9 mouse cellular contexts compared by ENCODE assay signal in the genomic region with DNA sequence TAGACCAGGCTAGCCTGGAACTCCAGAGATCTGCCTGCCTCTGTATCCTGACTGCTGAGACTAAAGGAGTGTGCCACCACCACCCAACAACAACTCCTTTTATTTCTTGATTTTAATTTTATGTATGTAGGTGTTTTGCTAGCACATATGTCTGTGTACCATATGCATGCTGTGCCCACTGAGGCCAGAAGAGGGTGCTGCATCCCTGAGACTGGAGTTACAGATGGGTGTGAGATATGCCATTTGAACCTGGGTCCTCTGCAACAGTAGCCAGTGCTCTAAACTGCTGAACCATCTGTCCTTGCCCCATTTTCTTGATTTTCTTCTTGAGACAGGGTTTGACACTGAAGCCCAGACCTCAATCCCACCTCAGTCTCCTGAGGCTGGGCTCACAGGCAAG. TPM values are rescaled to one million over a fixed set of nuclear protein-coding genes. Genes with fewer than 3 reads are reported as not detected.
A peak's percentile ranks its signal among the peaks of the same experiment; 100 is the strongest.
DNase-seq lines count a peak whose midpoint lies in the region; ATAC-seq and TF ChIP-seq lines count a peak whose summit lies in the region.
"Had no signal": no experiment of that assay in that cellular context is flagged by ENCODE, and none has a peak within 500 bp of the region (broad histone marks: within the 10 kb centered on the region; RNA-seq: fewer than 3 reads in every experiment).

No protein-coding gene starts in this region.

- peak; percentile 93 for ATAC-seq in megakaryocyte progenitor cell, adult 5-6 weeks (replicated peaks; ENCODE audit: poor library complexity)
- no peak for ATAC-seq in monocyte, adult 5-6 weeks (replicated peaks; ENCODE audit: insufficient number of reproducible peaks, low FRiP score, low TSS enrichment, poor library complexity, severe bottlenecking)

- H3K79me2 ChIP-seq in heart, adult 2 months (replicated peaks; ENCODE audit: control insufficient read depth, insufficient read depth, low read length): no peaks in the 10 kb centered on the region

- H3K4me3 ChIP-seq in heart, adult 2 months: no peak overlapping the region
- H3K4me3 ChIP-seq: embryonic facial prominence, embryonic 15.5 days had no signal

- TF ChIP-seq CTCF in heart, adult 2 months (IDR thresholded peaks at IDR 0.05): peak; percentile 78

- no peak overlapping the region for H3K9ac ChIP-seq in heart, adult 2 months (ENCODE audit: low read depth, low read length)
- H3K9ac ChIP-seq: embryonic facial prominence, embryonic 15.5 days had no signal

- TF ChIP-seq EP300 in heart, adult 2 months (IDR thresholded peaks at IDR 0.05; ENCODE audit: insufficient read depth, low read depth, low read length): 0 out of 2 replicates have a peak, but pooled peaks have one; percentile 18

- no peaks in the 10 kb centered on the region for H3K4me1 ChIP-seq in heart, adult 2 months (ENCODE audit: control insufficient read depth, insufficient read depth, low read length)
- H3K4me1 ChIP-seq: embryonic facial prominence, embryonic 15.5 days had no signal

- TF ChIP-seq POLR2A in heart, adult 2 months (IDR thresholded peaks at IDR 0.05; ENCODE audit: insufficient read depth, low read depth, low read length): no peak

- intact Hi-C loops in heart, adult 2 months (cut with DNase I): loop anchor here (10.0 kb wide), 1 partner anchor 48 kb away; no protein-coding TSS in a partner anchor

- H3K27me3 ChIP-seq in heart, adult 2 months (ENCODE audit: control insufficient read depth, insufficient read depth, low read length): no peaks in the 10 kb centered on the region
- H3K27me3 ChIP-seq: embryonic facial prominence, embryonic 15.5 days had no signal

- no peaks in the 10 kb centered on the region for H3K36me3 ChIP-seq in heart, adult 2 months (ENCODE audit: control insufficient read depth, insufficient read depth, low read length)

- peak in 1 of 2 experiments; percentile 63 for DNase-seq in heart, adult 2 months
- DNase-seq in heart, adult 11 months: no peak
- peak; percentile 46 to 47 for DNase-seq in right cerebral cortex, adult 2 months (ENCODE audit: low spot score in 2 of 2)
- DNase-seq in right cerebral cortex, postnatal 36 days (ENCODE audit: low spot score in 2 of 2): no peak
- DNase-seq in adrenal gland, postnatal 25 days: peak; percentile 41
- peak; percentile 65 for DNase-seq in kidney, adult 9 months

- H3K27ac ChIP-seq in heart, adult 2 months: no peak overlapping the region
- H3K27ac ChIP-seq: embryonic facial prominence, embryonic 15.5 days had no signal

RNA-seq across cellular contexts. Expression of a gene that starts 12.9 kb away (rescaled TPM):
- total RNA-seq in heart, adult 2 months (2021): 1 to 10 TPM; 2.8 to 3.6 TPM
- polyA plus RNA-seq in heart, adult 2 months (2012; rRNA removed): 10.3 and 15.8 TPM in 2 replicates
- 26.0 and 27.4 TPM in 2 replicates for total RNA-seq in adrenal gland, postnatal 25 days (2021)
- 17.4 and 18.2 TPM in 2 replicates for total RNA-seq in megakaryocyte progenitor cell, adult 5-6 weeks (2015)
- 10.7 and 13.3 TPM in 2 replicates for total RNA-seq in megakaryocyte progenitor cell, adult 5-6 weeks (2017)
- total RNA-seq in monocyte, adult 5-6 weeks (2017): 2.6 to 7.1 TPM (median 6.6 TPM) in 3 replicates

RNA-seq across cellular contexts. Expression of a gene that starts 18.0 kb away (rescaled TPM):
- total RNA-seq in heart, adult 2 months (2021): 10 to 100 TPM; 21.9 to 26.6 TPM
- polyA plus RNA-seq in heart, adult 2 months (2012; rRNA removed): 45.1 TPM in 2 replicates
- total RNA-seq in adrenal gland, postnatal 25 days (2021): 40.0 and 51.7 TPM in 2 replicates
- 8.8 and 9.4 TPM in 2 replicates for total RNA-seq in megakaryocyte progenitor cell, adult 5-6 weeks (2015)
- total RNA-seq in megakaryocyte progenitor cell, adult 5-6 weeks (2017): 6.9 and 7.9 TPM in 2 replicates
- 10.0 to 26.5 TPM (median 12.6 TPM) in 3 replicates for total RNA-seq in monocyte, adult 5-6 weeks (2017)

RNA-seq across cellular contexts. Expression of a gene that starts 27.2 kb away (rescaled TPM):
- total RNA-seq in heart, adult 2 months (2021): 10 to 100 TPM; 17.2 to 17.4 TPM
- polyA plus RNA-seq in heart, adult 2 months (2012; rRNA removed): 25.4 and 33.7 TPM in 2 replicates
- total RNA-seq in adrenal gland, postnatal 25 days (2021): 54.0 and 71.3 TPM in 2 replicates
- 28.8 and 29.0 TPM in 2 replicates for total RNA-seq in megakaryocyte progenitor cell, adult 5-6 weeks (2015)
- total RNA-seq in megakaryocyte progenitor cell, adult 5-6 weeks (2017): 47.2 and 65.0 TPM in 2 replicates
- 33.8 to 54.8 TPM (median 52.4 TPM) in 3 replicates for total RNA-seq in monocyte, adult 5-6 weeks (2017)

RNA-seq across cellular contexts. Expression of a gene that starts 28.9 kb away (rescaled TPM):
- total RNA-seq in heart, adult 2 months (2021): 10 to 100 TPM in 1 of 2 experiments, 1 to 10 TPM in 1; 8.8 to 10.4 TPM
- polyA plus RNA-seq in heart, adult 2 months (2012; rRNA removed): 13.6 and 15.0 TPM in 2 replicates
- 7.6 and 8.6 TPM in 2 replicates for total RNA-seq in adrenal gland, postnatal 25 days (2021)
- 3.1 and 3.6 TPM in 2 replicates for total RNA-seq in megakaryocyte progenitor cell, adult 5-6 weeks (2015)
- 7.9 and 10.2 TPM in 2 replicates for total RNA-seq in megakaryocyte progenitor cell, adult 5-6 weeks (2017)
- 0.38 to 1.1 TPM (median 0.39 TPM) in 3 replicates for total RNA-seq in monocyte, adult 5-6 weeks (2017)

RNA-seq across cellular contexts. Expression of a gene that starts 49.2 kb away (rescaled TPM):
- total RNA-seq in heart, adult 2 months (2021): 10 to 100 TPM; 88.7 to 96.7 TPM
- 21.9 and 36.4 TPM in 2 replicates for polyA plus RNA-seq in heart, adult 2 months (2012; rRNA removed)
- 244 and 253 TPM in 2 replicates for total RNA-seq in adrenal gland, postnatal 25 days (2021)
- total RNA-seq in megakaryocyte progenitor cell, adult 5-6 weeks (2015): 465 and 470 TPM in 2 replicates
- 1,489 and 2,093 TPM in 2 replicates for total RNA-seq in megakaryocyte progenitor cell, adult 5-6 weeks (2017)
- 427 to 462 TPM (median 441 TPM) in 3 replicates for total RNA-seq in monocyte, adult 5-6 weeks (2017)

Comparison
In these comparisons a context has a peak if more than half of its experiments do, and no peak if none do; other contexts are left out.
1. DNase-seq: peak in right cerebral cortex, adult 2 months (2 of 2), adrenal gland, postnatal 25 days (single experiment) and kidney, adult 9 months (single experiment); none in heart, adult 11 months (single experiment) and right cerebral cortex, postnatal 36 days (0 of 2).